Mouse (Mus musculus) kidney, postnatal 0 days (tissue): ENCODE data around the gene Xkr8. TPM values are rescaled to one million over a fixed set of nuclear protein-coding genes. Genes with fewer than 3 reads are reported as not detected.
"Not testable (repeated sequence)": the region's sequence is repeated elsewhere in the genome, so short reads cannot be mapped to it uniquely, and the experiment has no call there.

ENCODE experiments used
- ATAC-seq: fragments of 200-750 bp; cut with Nextera tagmentation; replicated peaks from 2 replicates; pipeline ENCODE4 v1.8.0; 2017; ENCODE audit warnings: low read depth, moderate number of reproducible peaks, moderate TSS enrichment, moderate library complexity; ENCODE audit not compliant: low FRiP score
- DNase-seq: peaks from one replicate; pipeline ENCODE4 v3.0.0-alpha.2; 2016; ENCODE audit warnings: low spot score
- H3K27ac ChIP-seq: fragments of 300-500 bp; sonication (generic); 2 replicates; pipeline ENCODE4 v1.5.1; 2014; ENCODE audit warnings: mild to moderate bottlenecking
- H3K27me3 ChIP-seq: fragments of 300-500 bp; sonication (generic); 2 replicates; pipeline ENCODE4 v1.6.1; 2014; ENCODE audit warnings: low read length, mixed read lengths; ENCODE audit not compliant: insufficient read depth
- H3K36me3 ChIP-seq: fragments of 300-500 bp; sonication (generic); 2 replicates; pipeline ENCODE4 v1.6.1; 2014; ENCODE audit warnings: low read length, mixed read lengths; ENCODE audit not compliant: insufficient read depth
- H3K4me1 ChIP-seq: fragments of 300-500 bp; sonication (generic); replicated peaks from 2 replicates; pipeline ENCODE4 v1.6.1; 2014; ENCODE audit warnings: antibody characterized with exemption, low read length, mixed read lengths; ENCODE audit not compliant: insufficient read depth
- H3K4me2 ChIP-seq: fragments of 300-500 bp; sonication (generic); 2 replicates; pipeline ENCODE4 v1.6.1; 2014; ENCODE audit warnings: mild to moderate bottlenecking, low read length, moderate library complexity, mixed read lengths
- H3K4me3 ChIP-seq: fragments of 300-500 bp; sonication (generic); replicated peaks from 2 replicates; pipeline ENCODE4 v1.5.1; 2014; ENCODE audit warnings: low read depth, low read length
- H3K9ac ChIP-seq: fragments of 300-500 bp; sonication (generic); 2 replicates; pipeline ENCODE4 v1.6.1; 2014; ENCODE audit warnings: low read depth, low read length
- H3K9me3 ChIP-seq: fragments of 300-500 bp; sonication (generic); replicated peaks from 2 replicates; pipeline ENCODE4 v1.6.1; 2016; ENCODE audit warnings: low read length, inconsistent platforms, mixed read lengths
- CTCF ChIP-seq: IDR thresholded peaks from 2 replicates; pipeline ENCODE4 v1.5.1; 2016; ENCODE audit warnings: antibody characterized with exemption, low read depth, mild to moderate bottlenecking, moderate library complexity
- WGBS: fragments of 180-500 bp; shearing (Covaris S2); extraction: QIAGEN DNeasy Blood & Tissue Kit; methylation state at CpG from one replicate; pipeline ENCODE4 v1.1.7; 2014; 5-methylcytosine and 5-hydroxymethylcytosine counted together
- polyA plus RNA-seq: library from polyadenylated mRNA; unstranded; fragments of >200 nt; fragmentation: Nextera tagmentation; extraction: Ambion mirVana; gene quantifications from 2 replicates; pipeline ENCODE4 v1.2.1, GENCODE M21; 2015

Xkr8 gene
- polyA plus RNA-seq, 1 experiment from 2014 or later: 4.2 TPM

DNA sequence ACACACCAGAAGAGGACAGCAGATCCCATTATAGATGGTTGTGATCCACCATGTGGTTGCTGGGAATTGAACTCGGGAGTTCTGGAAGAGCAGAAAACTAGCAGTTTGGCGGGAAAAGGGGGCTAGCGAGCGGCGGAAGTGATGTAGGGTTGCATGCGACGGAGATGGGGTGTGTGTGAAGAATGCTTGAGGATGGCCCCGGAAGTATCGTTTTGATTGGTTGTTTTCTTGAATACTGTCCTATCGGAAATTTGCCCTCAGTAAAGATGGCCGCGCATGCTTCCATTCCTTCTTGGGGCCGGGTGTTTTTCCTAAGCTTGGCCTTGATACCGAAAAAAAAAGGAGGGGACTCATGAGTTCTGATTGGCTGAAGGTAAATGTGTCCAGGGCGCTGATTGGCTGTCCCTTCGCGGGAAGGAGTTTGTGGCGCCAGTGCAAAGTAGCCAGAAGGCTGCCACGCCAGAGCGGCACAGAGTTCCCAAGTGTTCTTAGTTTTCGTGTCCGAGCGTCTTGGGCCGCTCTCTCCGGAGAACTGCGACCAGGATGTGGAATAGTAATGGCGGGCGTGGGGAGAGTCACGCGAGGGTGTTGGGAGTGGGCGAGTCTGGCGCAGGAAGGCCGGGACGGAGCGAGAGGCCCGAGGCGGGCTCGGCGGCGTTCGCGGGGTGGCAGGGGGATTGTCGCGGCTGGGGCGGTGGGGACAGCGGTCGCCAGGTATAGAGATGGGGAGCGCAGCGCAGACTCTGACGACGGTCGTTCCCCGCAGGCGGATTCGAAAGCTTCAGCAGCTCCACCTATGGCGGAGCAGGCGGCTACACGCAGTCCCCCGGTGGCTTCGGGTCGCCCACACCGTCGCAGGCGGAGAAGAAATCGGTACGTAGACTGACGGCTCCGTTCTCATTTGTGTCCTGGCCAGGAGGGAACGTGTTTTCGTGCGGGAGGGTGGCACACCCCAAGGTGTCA lies 35.8 kb upstream of the Xkr8 start, which contains the start of gene Rpa2:
Gene Rpa2, plus strand, starts transcription at position 419 of the 963 bp plus-strand sequence.
- peak within 1 kb of the TSS; percentile 51 for H3K27ac ChIP-seq
- H3K4me2 ChIP-seq: peak within 1 kb of the TSS; percentile 85
- ATAC-seq: peak; percentile 96
- peak; percentile 100 for DNase-seq
- H3K36me3 ChIP-seq: peaks cover 10% of the 10 kb centered on the region; the same call in 1 of the 2 replicates
- peak within 1 kb of the TSS; percentile 78 for H3K4me3 ChIP-seq
- H3K4me1 ChIP-seq: peaks cover 11% of the 10 kb centered on the region
- H3K9ac ChIP-seq: peak within 1 kb of the TSS; percentile 79
- H3K9me3 ChIP-seq: no peaks in the 10 kb centered on the region
- WGBS: under 1% methylated on average over 71 of the region's 71 CpGs
- peak; percentile 12; the same call in 1 of the 2 replicates for TF ChIP-seq CTCF
- no peaks in the 10 kb centered on the region for H3K27me3 ChIP-seq

DNA sequence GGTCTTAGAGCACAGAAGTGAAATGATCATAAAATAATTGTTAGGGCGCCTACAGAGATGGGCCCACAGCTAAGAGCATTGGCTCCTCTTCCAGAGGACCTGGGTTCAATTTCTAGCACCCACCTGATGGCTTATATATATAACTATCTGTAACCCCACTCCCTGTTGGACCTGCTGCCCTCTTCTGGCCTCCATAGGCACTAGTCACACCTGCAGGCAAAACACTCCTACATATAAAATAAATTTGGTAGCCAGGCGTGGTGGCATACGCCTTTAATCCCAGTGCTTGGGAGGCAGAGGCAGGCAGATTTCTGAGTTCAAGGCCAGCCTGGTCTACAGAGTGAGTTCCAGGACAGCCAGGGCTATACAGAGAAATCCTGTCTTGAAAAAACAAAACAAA lies 30.8 kb upstream of the Xkr8 start:
- not testable (repeated sequence) for ATAC-seq, H3K9ac ChIP-seq, DNase-seq, H3K4me1 ChIP-seq, H3K4me2 ChIP-seq, H3K4me3 ChIP-seq, H3K9me3 ChIP-seq, H3K27ac ChIP-seq, H3K27me3 ChIP-seq, H3K36me3 ChIP-seq
- 0 out of 2 replicates have a peak, but pooled peaks have one; percentile 4 for TF ChIP-seq CTCF
- 85% methylated on average over 3 of the region's 3 CpGs for WGBS

DNA sequence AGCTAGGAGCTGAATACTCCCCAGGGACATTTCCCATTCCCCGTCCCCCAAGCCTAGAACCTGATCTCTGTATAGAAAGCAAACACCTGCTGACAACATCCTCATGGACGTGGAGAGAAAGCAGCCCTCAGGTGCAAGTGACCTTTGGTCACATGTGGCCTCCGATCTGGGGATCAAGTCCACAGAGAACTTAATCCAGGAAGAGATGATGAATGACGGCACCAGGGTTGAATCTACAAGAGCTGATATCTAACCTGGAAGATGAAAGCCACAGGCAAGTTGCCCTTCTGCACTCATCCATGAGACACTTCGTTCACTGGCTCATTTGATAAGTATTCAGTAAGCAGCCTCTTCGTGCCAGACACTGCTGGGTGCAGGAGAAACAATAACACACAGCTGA lies 30.3 kb upstream of the Xkr8 start:
- no peak for DNase-seq
- WGBS: 58% methylated on average over 6 of the region's 6 CpGs
- no peak for TF ChIP-seq CTCF
- ATAC-seq: no peak
- Histone ChIP-seq H3K4me1 (no peaks in the 10 kb centered on the region), H3K36me3 (no peaks in the 10 kb centered on the region), H3K9ac (no peak overlapping the region), H3K27me3 (no peaks in the 10 kb centered on the region), H3K27ac (no peak overlapping the region), H3K4me3 (no peak overlapping the region), H3K9me3 (no peaks in the 10 kb centered on the region), H3K4me2 (no peak overlapping the region)

DNA sequence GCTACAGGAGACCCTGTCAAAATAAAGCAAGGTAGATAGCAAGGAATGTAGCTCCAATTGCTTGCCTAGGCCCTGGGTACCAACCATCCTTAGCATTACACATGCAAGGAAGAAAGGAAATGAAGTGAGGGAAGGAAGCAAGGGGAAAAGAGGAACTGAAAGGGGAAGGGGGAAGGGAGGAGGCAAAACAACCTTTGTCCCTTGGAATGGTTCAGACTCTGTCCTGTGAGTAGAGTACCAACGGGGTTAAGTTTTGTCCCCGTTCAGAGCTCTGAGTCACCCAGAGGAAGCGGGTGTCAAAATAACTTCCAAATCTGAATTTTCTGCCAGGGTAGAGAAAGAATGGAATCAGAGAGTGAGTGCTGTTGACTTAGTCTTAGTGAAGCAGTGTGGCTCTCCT lies 27.9 kb upstream of the Xkr8 start:
- no peak overlapping the region for H3K9ac ChIP-seq
- no peaks in the 10 kb centered on the region for H3K36me3 ChIP-seq
- H3K9me3 ChIP-seq: no peaks in the 10 kb centered on the region
- no peak for TF ChIP-seq CTCF
- DNase-seq (no peak), ATAC-seq (no peak)
- 61% methylated on average over 3 of the region's 3 CpGs for WGBS
- peaks cover 6% of the 10 kb centered on the region for H3K4me1 ChIP-seq
- H3K27me3 ChIP-seq: no peaks in the 10 kb centered on the region
- H3K27ac ChIP-seq: no peak overlapping the region
- no peak overlapping the region for H3K4me2 ChIP-seq
- H3K4me3 ChIP-seq: no peak overlapping the region

DNA sequence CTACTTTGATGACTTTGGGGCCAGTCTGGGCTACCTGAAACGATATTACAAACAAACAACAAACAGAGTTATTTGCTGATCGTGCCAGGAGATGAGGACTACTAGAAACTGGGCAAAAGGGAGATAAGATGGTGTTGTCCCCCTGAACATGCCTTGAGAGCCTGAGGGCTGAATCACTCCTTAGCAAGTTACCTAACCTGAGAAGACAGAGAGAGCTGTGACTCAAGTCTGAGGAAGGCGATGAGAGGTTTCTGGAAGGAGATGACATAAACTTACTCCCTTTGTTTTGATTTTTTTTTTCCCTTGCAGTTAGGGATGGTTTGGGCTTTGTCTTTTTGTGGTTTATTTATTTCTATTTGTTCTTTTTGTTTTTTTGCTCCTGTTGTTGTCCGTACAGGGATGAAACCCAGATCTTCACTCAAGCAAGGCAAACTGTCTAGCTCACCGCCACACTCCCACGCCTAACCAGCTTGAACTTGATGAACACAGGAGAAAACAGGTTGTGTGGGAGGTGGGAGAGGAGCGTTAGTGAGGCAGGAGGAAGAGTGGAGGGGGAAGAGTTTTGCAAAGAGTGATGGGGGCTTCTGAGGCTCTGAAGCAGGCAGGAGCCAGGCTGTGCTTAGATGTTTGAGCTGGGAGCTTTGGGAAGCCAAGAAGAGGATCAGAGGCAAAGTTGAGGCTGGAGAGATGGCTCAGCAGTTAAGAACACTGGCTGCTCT lies 25.4 kb upstream of the Xkr8 start:
- H3K36me3 ChIP-seq: no peaks in the 10 kb centered on the region
- no peak for TF ChIP-seq CTCF
- DNase-seq (peak; percentile 57), ATAC-seq (no peak)
- H3K9me3 ChIP-seq: no peaks in the 10 kb centered on the region
- no peak overlapping the region for H3K9ac ChIP-seq
- peaks cover 6% of the 10 kb centered on the region for H3K4me1 ChIP-seq
- H3K27ac ChIP-seq: 0 out of 2 replicates have a peak overlapping the region, but pooled peaks have one; percentile 15
- no peaks in the 10 kb centered on the region for H3K27me3 ChIP-seq
- no peak overlapping the region for H3K4me3 ChIP-seq
- H3K4me2 ChIP-seq: 0 out of 2 replicates have a peak overlapping the region, but pooled peaks have one; percentile 83
- WGBS: 45% methylated on average over 7 of the region's 7 CpGs

DNA sequence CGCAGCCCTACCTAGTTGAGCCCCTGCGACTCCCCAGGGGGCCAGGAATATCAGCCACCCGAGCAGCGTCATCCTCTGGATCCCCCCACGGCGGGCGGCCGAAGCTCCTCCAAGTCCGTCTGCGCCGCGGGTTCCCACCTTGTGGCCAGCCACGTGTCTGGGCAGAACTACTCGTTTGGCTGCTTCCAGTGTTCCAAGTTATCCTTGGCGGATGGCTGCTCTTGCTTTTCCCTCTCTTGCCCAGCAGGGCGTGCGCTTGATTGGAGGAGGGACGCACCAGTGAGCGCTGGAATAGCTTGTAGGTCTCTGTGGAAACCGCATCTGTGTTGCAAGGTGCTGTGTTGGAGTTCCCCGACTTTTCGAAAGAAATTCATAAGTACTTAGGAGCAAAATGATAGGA lies 24.6 kb upstream of the Xkr8 start, which contains the start of gene Smpdl3b:
Gene Smpdl3b, minus strand, starts transcription at position 279 of the 400 bp plus-strand sequence.
- Histone ChIP-seq H3K27ac (0 out of 2 replicates have a peak within 1 kb of the TSS, but pooled peaks have one; percentile 15), H3K4me3 (peak within 1 kb of the TSS; percentile 37), H3K27me3 (no peaks in the 10 kb centered on the region), H3K9me3 (no peaks in the 10 kb centered on the region), H3K4me2 (peak within 1 kb of the TSS; percentile 83), H3K36me3 (no peaks in the 10 kb centered on the region), H3K9ac (peak within 1 kb of the TSS; percentile 49), H3K4me1 (peaks cover 6% of the 10 kb centered on the region)
- DNase-seq: peak; percentile 93
- ATAC-seq: peak; percentile 88
- peak; percentile 69 for TF ChIP-seq CTCF
- WGBS: under 1% methylated on average over 22 of the region's 22 CpGs
